Mouse (Mus musculus): ENCODE data around the gene Coil. TPM values are rescaled to one million over a fixed set of nuclear protein-coding genes. Genes with fewer than 3 reads are reported as not detected.
A peak's percentile ranks its signal among the peaks of the same experiment; 100 is the strongest.

Gene Coil
- 1 to 10 TPM; 6.0 to 9.6 TPM for polyA plus RNA-seq (2017; shearing (Covaris generic))

- ATAC-seq = no peak
Observed at GRCm38 (mm10) chr11:88970202-88970732, at the start of gene Coil. TSS of gene Coil (plus strand) at chr11:88970252.

DNA sequence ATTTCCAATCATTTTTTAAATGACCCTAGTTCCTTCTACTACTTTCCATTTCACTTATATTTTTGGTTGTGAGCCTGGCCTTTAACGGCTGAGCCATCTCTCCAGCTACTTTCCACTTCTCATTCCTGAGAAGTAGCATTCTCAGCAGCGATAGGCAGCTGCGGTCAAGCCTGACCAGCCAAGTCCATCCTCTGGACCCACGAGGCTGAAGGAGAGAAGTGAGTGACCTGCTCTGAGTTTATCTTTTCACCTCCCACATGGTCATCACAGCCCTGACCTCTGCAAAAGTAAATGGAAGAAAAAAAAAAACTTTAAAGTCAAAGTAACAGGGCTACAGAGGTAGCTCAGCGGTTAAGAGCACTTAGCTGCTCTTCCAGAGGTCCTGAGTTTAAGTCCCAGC, 43.5 kb upstream of the Coil start:
- no peak for ATAC-seq

GRCm38 (mm10) chr11:88931692-88932530, 38.1 kb upstream of the Coil start:
- no peak for ATAC-seq

- ATAC-seq = no peak
Observed at GRCm38 (mm10) chr11:88933030-88933429, 37.0 kb upstream of the Coil start.

DNA sequence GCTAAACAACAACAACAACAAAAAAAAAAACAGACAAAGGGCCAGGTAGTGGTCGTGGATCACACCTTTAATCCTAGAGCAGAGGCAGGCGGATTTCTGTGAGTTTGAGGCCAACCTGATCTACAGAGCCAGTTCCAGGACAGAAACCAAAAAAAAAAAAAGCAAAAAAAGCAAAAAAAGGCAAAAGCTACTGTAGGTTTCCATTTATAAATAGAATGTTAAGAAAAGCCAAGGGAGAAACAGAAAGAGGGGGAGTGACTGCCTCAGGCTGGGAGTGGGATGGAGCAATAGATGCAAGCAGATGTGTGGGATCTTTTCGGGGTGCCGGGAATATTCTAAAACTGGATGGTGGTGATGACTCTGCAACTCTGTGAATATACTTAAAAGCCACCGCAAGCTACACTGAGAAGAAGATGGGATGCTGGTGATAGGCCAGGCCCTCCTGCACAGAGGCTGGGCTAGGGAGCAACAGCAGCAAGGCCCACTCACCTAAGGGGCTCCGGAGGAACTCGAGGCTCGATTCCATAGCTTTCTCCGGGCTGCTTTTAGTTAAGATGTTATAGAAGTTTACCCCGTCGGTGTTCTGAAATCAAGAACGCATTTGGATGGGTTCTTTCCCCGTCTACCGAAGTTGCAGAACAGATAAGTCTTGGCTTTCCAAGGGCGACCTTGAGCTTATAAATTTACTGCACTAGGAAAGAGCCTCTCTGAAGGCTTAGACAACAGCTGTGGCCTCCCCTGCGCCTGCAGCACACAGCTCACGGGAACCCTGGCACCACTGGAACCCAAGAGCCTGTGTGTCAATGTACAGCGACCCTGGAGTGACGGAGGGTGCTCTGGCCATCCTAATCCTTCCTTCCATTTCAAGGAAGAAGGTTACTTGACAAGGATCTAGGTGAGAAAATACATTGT, 35.7 kb upstream of the Coil start:
- ATAC-seq = no peak

GRCm38 (mm10) chr11:88937886-88938285, 32.2 kb upstream of the Coil start:
- no peak for ATAC-seq

- no peak for ATAC-seq
Observed at GRCm38 (mm10) chr11:88938770-88939169, 31.3 kb upstream of the Coil start.

DNA sequence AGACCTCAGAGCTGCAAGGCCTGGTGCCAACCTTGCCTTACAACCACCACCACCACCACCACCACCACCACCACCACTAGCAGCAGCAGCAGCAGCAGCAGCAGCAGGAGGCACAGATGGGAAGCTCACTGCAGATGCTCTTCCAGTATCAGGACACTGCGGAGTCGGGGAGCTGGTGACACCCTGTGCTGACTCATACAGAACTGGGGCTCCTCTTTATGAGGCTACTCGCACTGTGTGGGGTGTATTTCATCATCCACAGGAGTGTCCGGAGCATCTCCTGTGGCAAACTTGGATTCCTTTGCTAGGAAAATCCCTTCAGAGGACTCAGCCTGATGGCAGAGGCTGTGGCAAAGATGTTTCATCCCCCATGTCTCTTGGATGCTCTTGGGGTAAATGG, 30.4 kb upstream of the Coil start:
- ATAC-seq = no peak

DNA sequence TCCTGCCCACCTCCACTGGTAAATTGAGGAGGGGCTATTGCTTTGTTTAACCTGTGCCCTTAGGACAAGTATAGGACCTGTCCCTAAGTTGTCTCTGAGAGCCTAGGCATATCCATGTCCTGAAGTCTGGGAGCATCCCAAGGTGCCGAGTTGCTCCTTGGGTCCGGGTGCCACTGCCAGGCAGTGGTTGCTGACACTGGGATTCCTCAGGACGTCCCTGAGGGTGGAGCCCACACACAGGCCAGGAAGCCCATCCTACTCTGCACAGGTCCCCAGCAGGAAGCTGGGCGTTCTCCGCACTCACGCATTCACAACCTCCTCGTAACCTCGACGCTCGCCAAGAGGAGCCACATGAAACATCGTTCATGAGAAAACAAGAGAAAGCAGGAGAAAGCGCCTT, 28.6 kb upstream of the Coil start:
- no peak for ATAC-seq

DNA sequence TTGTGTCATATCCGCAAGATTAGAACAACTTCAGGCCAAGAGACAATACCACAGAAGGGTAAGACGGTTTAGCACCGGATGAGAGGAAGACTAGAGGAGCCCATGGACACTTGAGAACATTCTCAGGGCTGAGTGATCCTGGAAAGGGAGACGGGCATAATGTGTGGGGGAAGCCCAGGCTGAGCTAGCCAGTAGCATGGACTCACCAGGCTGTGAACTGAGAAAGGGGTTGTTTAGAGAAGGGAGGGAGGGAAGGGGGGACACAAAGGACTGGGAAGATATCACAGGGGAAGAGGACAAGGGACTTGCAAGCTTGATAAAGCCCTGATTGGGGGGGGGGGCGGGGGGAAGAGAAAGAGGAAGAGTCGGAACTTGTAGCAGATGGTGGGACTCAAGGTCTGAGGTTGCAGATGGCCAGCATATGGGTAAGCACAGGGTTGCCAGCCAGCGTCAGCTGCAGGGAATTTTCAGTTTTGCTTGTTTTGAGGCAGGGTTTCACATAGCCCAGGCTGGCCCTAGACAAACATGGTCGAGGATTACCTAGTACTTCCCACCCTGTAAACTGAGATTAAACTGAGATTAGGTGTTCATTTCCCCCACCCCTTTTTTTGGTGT, 24.0 kb upstream of the Coil start:
- ATAC-seq = no peak

- ATAC-seq = no peak
Observed at GRCm38 (mm10) chr11:88948896-88949295, 21.2 kb upstream of the Coil start.

DNA sequence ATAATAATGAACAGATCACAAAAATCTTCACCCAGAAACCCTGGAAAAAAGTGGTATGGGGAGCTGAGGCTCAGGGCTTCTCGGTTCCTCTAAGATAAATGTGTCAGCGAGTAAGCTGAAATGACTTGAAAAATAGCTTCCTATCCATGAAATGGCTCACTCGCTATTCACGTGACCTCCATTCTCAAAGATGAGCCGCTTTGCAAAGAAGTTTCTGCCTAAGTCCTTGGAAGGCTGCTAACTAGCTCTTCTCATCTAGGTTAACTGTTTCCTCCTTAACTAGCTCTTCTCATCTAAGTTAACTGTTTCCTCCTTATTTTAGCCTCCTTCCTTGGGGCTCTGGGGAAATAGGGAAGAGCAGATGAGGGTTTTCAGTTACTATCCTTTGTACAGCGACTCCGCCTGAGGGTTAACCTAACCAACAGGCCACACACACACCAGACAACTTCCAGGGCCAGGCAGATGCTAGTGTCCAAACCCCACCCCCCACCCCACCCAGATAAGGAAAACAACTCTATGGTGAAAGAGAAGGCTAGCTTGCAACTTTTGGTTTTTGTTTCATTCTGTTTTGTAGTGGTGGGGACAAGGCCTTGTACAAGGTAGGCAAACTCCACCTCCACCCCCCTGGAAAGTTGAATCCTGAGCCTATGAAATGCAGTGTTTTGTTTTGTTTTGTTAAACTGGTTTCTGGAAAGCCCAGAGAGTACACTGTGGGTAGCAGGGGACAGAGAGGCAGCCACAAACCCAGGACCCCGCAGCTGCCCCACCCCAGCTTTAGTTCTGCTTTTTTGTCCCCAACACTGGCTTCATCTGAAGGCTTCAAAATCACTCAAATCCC, 20.0 kb upstream of the Coil start:
- no peak for ATAC-seq

GRCm38 (mm10) chr11:88950640-88951250, 19.3 kb upstream of the Coil start:
- ATAC-seq = no peak

DNA sequence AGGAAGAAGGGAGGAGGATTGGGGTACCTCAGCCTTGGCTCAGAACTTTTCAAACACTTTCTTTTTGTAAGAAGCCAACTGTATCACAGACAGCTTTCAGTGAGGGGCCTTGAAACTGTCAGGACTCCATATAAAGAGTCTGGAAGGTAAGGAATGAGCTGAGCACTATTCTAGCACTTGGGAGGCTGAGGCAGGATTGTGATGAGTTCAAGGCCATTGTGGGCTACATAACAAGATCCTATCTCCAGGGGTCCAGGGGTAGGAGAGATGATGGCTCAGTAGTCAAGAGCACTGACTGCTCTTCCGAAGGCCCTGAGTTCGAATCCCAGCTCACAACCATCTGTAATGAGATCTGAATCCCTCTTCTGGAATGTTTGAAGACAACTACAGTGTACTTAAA, 18.5 kb upstream of the Coil start:
- ATAC-seq = no peak

DNA sequence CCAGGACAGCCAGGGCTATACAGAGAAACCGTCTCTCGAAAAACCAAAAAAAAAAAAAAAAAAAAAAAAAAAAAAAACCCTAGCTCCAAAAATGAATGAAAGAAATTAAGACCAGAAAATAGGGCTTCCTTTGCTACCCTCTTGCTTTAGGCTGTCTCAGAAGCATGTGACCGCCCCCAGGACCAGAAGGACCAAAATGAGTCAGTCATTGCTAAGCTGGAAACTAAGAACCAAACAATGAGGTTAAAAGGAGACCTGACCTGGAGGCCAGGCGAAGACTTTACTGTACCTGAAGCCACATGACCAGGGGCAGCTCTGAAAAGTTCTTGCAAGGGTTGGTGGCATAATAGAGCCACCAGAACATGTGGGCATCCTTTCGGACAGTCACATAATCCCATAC, 17.9 kb upstream of the Coil start:
- no peak for ATAC-seq

DNA sequence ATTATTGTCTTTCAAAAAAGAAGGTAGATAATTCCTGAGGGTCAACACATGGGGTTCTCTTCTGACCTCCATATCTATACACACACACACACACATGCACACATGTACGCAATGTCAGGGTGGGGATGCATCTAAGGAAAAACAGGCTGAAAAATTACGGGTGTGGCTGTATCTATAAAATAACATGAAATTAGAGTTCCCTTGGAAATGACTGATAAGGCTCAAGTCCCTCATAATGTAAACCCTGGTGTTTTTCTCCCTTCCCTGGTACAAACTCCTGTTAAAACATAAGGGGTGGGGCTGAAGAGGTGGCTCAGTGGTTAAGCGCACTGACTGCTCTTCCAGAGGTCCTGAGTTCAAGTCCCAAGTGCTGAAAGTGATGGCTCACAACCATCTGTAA, 16.5 kb upstream of the Coil start:
- ATAC-seq = no peak

DNA sequence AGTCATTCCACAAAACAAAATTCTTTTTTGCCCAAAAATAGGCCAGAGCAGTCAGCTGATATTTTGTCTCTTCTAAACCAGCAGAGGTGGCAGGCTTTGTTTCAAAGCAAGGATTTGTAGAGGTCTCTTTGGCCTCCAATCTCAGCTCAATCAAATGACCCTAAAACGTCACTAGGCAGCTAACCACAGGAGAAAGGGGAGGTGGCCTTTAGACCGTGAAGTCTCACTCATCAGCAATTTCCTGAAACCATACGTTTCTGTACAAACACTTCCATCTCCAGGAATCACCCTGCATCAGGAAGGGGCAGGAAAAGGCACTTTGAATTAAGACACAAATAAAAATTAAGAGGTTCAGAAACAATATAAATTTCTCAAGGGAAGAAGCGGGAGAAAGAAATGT, 15.2 kb upstream of the Coil start:
- peak; percentile 44 for ATAC-seq

DNA sequence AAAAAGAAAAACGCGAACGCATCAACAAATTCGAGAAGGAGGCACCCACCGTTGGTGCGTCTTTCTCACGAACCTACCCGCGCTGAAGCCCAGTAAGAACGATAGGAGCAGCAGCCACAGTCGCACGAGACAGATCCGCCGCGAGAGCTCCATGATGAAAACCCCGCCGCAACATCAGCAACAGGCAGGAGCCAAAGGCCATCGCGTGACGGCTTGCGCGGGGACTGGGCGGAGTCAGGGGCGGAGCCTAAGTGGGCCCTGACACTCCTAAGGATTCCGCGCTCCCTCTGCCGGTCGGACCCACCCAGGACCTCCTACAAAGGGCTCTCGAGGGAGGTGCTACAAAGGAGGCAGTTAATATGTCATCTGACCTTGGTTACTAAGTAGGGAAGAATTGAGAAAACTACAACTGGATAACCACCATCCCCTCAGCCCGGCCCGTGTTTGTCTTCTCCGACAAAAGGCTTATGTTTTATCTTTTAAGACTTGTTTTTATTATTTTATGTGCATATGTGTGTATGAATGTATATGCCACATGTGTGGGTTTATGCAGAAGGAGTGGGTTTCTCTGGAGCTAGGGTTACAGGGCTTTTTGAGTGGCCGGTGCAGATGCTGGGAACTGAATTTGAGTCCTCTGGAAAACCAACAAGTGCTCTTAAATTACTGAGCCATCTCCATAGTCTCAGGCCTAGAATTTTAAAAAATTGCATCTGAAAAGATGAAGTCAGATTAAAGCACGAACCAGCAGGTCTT, 14.7 kb upstream of the Coil start, which contains the start of gene Scpep1:
Scpep1 (minus strand) TSS at position 249 of the 753 bp plus-strand sequence.
- ATAC-seq = peak; percentile 100

GRCm38 (mm10) chr11:88958851-88959250, 11.2 kb upstream of the Coil start:
- ATAC-seq = no peak

DNA sequence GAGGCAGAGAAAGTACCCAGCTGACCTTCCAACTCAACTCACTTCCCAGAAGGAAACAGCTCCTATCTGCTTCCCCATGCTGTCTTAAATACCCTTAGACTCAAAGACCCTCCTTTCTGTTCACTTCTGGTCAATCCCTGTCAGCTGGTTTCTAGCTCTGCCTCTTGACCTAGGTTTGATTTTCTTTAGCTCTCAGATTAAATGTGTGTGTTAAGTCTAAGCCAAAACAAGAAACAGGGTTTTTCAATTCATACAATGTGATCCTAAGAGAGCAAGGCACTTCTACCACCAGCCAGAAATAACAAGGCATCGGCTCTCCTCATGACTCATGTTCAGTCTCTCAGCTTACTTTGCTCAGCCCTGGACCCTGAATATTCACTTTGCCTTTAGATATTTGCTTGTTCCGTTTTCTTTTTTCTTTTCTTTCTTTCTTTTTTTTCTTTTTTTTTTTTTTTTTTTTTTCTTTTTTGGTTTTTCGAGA, 3.1 kb upstream of the Coil start, which contains the start of gene Elobl:
Elobl (minus strand) TSS at position 51 of the 481 bp plus-strand sequence.
- no peak for ATAC-seq
